Mouse (Mus musculus) MEL (cell line): Measurements from ENCODE around the gene Emc1. TPM values are rescaled to one million over a fixed set of nuclear protein-coding genes. Genes with fewer than 3 reads are reported as not detected.

Experiments used
- DNase-seq: peaks from one replicate; pipeline ENCODE4 v3.0.0; 2011; ENCODE audit warnings: low read depth, low spot score
- H3K27ac ChIP-seq: 2 replicates; pipeline ENCODE4 v1.5.1; 2012; ENCODE audit warnings: low read depth, mild to moderate bottlenecking, control low read depth, low read length, moderate library complexity; ENCODE audit not compliant: control insufficient read depth
- H3K27me3 ChIP-seq, 2 experiments: fragments of 150-350 bp in 1 of 2; sonication (generic) in 1 of 2; 2 replicates each; pipeline ENCODE4 v1.6.1; 2012; ENCODE audit warnings: low read length in 2 of 2, mild to moderate bottlenecking in 2 of 2, improper control_type of control experiment in 1 of 2, moderate library complexity in 1 of 2; ENCODE audit not compliant: insufficient read depth in 2 of 2, control insufficient read depth in 1 of 2
- H3K36me3 ChIP-seq, 2 experiments: 2 replicates each; pipeline ENCODE4 v1.6.1; 2012 to 2014; ENCODE audit warnings: low read length in 2 of 2, improper control_type of control experiment in 1 of 2, inconsistent platforms in 1 of 2, mild to moderate bottlenecking in 1 of 2; ENCODE audit not compliant: insufficient read depth in 2 of 2, control insufficient read depth in 1 of 2
- H3K4me1 ChIP-seq, 2 experiments: fragments of 150-350 bp in 1 of 2; sonication (generic) in 1 of 2; 2 replicates each; pipeline ENCODE4 v1.6.1; 2012; ENCODE audit warnings: low read length in 2 of 2, improper control_type of control experiment in 1 of 2, mild to moderate bottlenecking in 1 of 2; ENCODE audit not compliant: insufficient read depth in 2 of 2, control insufficient read depth in 1 of 2
- H3K4me3 ChIP-seq, 2 experiments: fragments of 150-350 bp in 1 of 2; sonication (generic) in 1 of 2; 2 replicates each; pipeline ENCODE4 v1.5.1; 2012; ENCODE audit warnings: low read depth in 2 of 2, low read length in 2 of 2, mild to moderate bottlenecking in 2 of 2, moderate library complexity in 2 of 2, control low read depth in 1 of 2, improper control_type of control experiment in 1 of 2; ENCODE audit not compliant: control insufficient read depth in 1 of 2, insufficient read depth in 1 of 2
- H3K79me2 ChIP-seq: 2 replicates; pipeline ENCODE4 v1.6.1; 2012; ENCODE audit warnings: mild to moderate bottlenecking, low read length, moderate library complexity; ENCODE audit not compliant: control insufficient read depth, poor library complexity, insufficient read depth
- H3K9ac ChIP-seq: 2 replicates; pipeline ENCODE4 v1.6.1; 2012; ENCODE audit warnings: low read depth, mild to moderate bottlenecking, control low read depth, low read length, moderate library complexity; ENCODE audit not compliant: control insufficient read depth, poor library complexity, severe bottlenecking
- H3K9me3 ChIP-seq: fragments of 150-350 bp; sonication (generic); replicated peaks from 2 replicates; pipeline ENCODE4 v1.6.1; 2012; ENCODE audit warnings: mild to moderate bottlenecking, low read length, improper control_type of control experiment, moderate library complexity; ENCODE audit not compliant: insufficient read depth
- BHLHE40 ChIP-seq: IDR thresholded peaks from 2 replicates; pipeline ENCODE4 v1.6.1; 2012; ENCODE audit warnings: low read depth, mild to moderate bottlenecking, inconsistent platforms, low read length, improper control_type of control experiment, borderline replicate concordance
- CHD1 ChIP-seq: IDR thresholded peaks from 2 replicates; pipeline ENCODE4 v1.6.1; 2012; ENCODE audit warnings: low read depth, mild to moderate bottlenecking, inconsistent platforms, low read length, improper control_type of control experiment
- CHD2 ChIP-seq: IDR thresholded peaks from 2 replicates; pipeline ENCODE4 v1.6.1; 2011; ENCODE audit warnings: low read length, improper control_type of control experiment
- CTCF ChIP-seq, 3 experiments: IDR thresholded peaks in 2 of 3; conservative IDR thresholded peaks in 1 of 3; 2 replicates each; pipeline ENCODE4 v1.5.1; 2011 to 2012; ENCODE audit warnings: low read length in 3 of 3, low read depth in 2 of 3, mild to moderate bottlenecking in 2 of 3, improper control_type of control experiment in 1 of 3, inconsistent platforms in 1 of 3, mixed read lengths in 1 of 3, moderate library complexity in 1 of 3; ENCODE audit not compliant: control insufficient read depth in 1 of 3, insufficient read depth in 1 of 3, poor library complexity in 1 of 3, severe bottlenecking in 1 of 3
- E2F4 ChIP-seq: IDR thresholded peaks from 2 replicates; pipeline ENCODE4 v1.6.1; 2011; ENCODE audit warnings: low read depth, low read length, improper control_type of control experiment, borderline replicate concordance
- EP300 ChIP-seq, 2 experiments: IDR thresholded peaks; 2 replicates each; pipeline ENCODE4 v1.6.1; 2011; ENCODE audit warnings: improper control_type of control experiment in 2 of 2, low read length in 2 of 2, low read depth in 1 of 2, mild to moderate bottlenecking in 1 of 2
- ETS1 ChIP-seq: IDR thresholded peaks from 2 replicates; pipeline ENCODE4 v1.6.1; 2012; ENCODE audit warnings: low read depth, mild to moderate bottlenecking, inconsistent platforms, low read length, improper control_type of control experiment, moderate library complexity
- GABPA ChIP-seq: IDR thresholded peaks from 2 replicates; pipeline ENCODE4 v1.6.1; 2012; ENCODE audit warnings: low read depth, mild to moderate bottlenecking, inconsistent platforms, low read length, improper control_type of control experiment, moderate library complexity
- GATA1 ChIP-seq: IDR thresholded peaks from 2 replicates; pipeline ENCODE4 v1.6.1; 2011; ENCODE audit warnings: low read depth, low read length, improper control_type of control experiment
- HCFC1 ChIP-seq: IDR thresholded peaks from 2 replicates; pipeline ENCODE4 v1.6.1; 2012; ENCODE audit warnings: low read depth, mild to moderate bottlenecking, inconsistent platforms, low read length, improper control_type of control experiment, moderate library complexity
- JUND ChIP-seq: IDR thresholded peaks from 2 replicates; pipeline ENCODE4 v1.6.1; 2011; ENCODE audit warnings: low read depth, mild to moderate bottlenecking, improper control_type of control experiment, low read length
- KAT2A ChIP-seq: conservative IDR thresholded peaks from 2 replicates; pipeline ENCODE4 v1.6.1; 2012; ENCODE audit warnings: low read depth, low read length, improper control_type of control experiment, inconsistent platforms
- MAFK ChIP-seq: IDR thresholded peaks from 2 replicates; pipeline ENCODE4 v1.6.1; 2011; ENCODE audit warnings: low read depth, mild to moderate bottlenecking, low read length, improper control_type of control experiment, borderline replicate concordance
- MAX ChIP-seq: IDR thresholded peaks from 2 replicates; pipeline ENCODE4 v1.6.1; 2011; ENCODE audit warnings: low read length, improper control_type of control experiment
- MAZ ChIP-seq: IDR thresholded peaks from 2 replicates; pipeline ENCODE4 v1.6.1; 2012; ENCODE audit warnings: low read depth, mild to moderate bottlenecking, inconsistent platforms, low read length, improper control_type of control experiment
- MEF2A ChIP-seq: IDR thresholded peaks from 2 replicates; pipeline ENCODE4 v1.6.1; 2014; ENCODE audit warnings: low read depth, mild to moderate bottlenecking, inconsistent platforms, low read length, improper control_type of control experiment; ENCODE audit not compliant: poor library complexity, insufficient replicate concordance, severe bottlenecking; ENCODE audit errors: extremely low read depth
- MXI1 ChIP-seq: IDR thresholded peaks from 2 replicates; pipeline ENCODE4 v1.6.1; 2011; ENCODE audit warnings: mild to moderate bottlenecking, low read depth, low read length, improper control_type of control experiment
- MYC ChIP-seq: IDR thresholded peaks from 2 replicates; pipeline ENCODE4 v1.6.1; 2011; ENCODE audit warnings: low read depth, mild to moderate bottlenecking, low read length, improper control_type of control experiment, moderate library complexity
- NELFE ChIP-seq: IDR thresholded peaks from 2 replicates; pipeline ENCODE4 v1.6.1; 2011; ENCODE audit warnings: low read depth, low read length, improper control_type of control experiment
- NRF1 ChIP-seq: IDR thresholded peaks from 2 replicates; pipeline ENCODE4 v1.6.1; 2014; ENCODE audit warnings: low read depth, mild to moderate bottlenecking, inconsistent platforms, low read length, improper control_type of control experiment, moderate library complexity; ENCODE audit not compliant: poor library complexity, insufficient read depth, severe bottlenecking
- POLR2A ChIP-seq, 2 experiments: IDR thresholded peaks; 2 replicates each; pipeline ENCODE4 v1.6.1; 2011 to 2012; ENCODE audit warnings: low read length in 2 of 2, mild to moderate bottlenecking in 2 of 2, control low read depth in 1 of 2, improper control_type of control experiment in 1 of 2, low read depth in 1 of 2, moderate library complexity in 1 of 2; ENCODE audit not compliant: control insufficient read depth in 1 of 2, insufficient read depth in 1 of 2, poor library complexity in 1 of 2
- POLR2AphosphoS2 ChIP-seq: IDR thresholded peaks from 2 replicates; pipeline ENCODE4 v1.6.1; 2011; ENCODE audit warnings: low read length, improper control_type of control experiment
- POLR2AphosphoS5 ChIP-seq: IDR thresholded peaks from 2 replicates; pipeline ENCODE4 v1.6.1; 2012; ENCODE audit warnings: low read depth, borderline replicate concordance, mild to moderate bottlenecking, inconsistent platforms, low read length, moderate library complexity, mixed read lengths
- RCOR1 ChIP-seq: IDR thresholded peaks from 2 replicates; pipeline ENCODE4 v1.6.1; 2012; ENCODE audit warnings: low read depth, mild to moderate bottlenecking, inconsistent platforms, low read length, improper control_type of control experiment
- SIN3A ChIP-seq: IDR thresholded peaks from 2 replicates; pipeline ENCODE4 v1.6.1; 2012; ENCODE audit warnings: low read length, improper control_type of control experiment, inconsistent platforms
- SMC3 ChIP-seq: IDR thresholded peaks from 2 replicates; pipeline ENCODE4 v1.6.1; 2011; ENCODE audit warnings: low read depth, low read length, improper control_type of control experiment
- TAL1 ChIP-seq: IDR thresholded peaks from 2 replicates; pipeline ENCODE4 v1.6.1; 2012; ENCODE audit warnings: mild to moderate bottlenecking, inconsistent platforms, low read length, moderate library complexity, mixed read lengths
- TBP ChIP-seq: IDR thresholded peaks from 2 replicates; pipeline ENCODE4 v1.8.0; 2011; ENCODE audit warnings: low read depth, low read length, improper control_type of control experiment
- TCF12 ChIP-seq: IDR thresholded peaks from 2 replicates; pipeline ENCODE4 v1.6.1; 2014; ENCODE audit warnings: low read depth, mild to moderate bottlenecking, inconsistent platforms, low read length, improper control_type of control experiment, moderate library complexity
- UBTF ChIP-seq: IDR thresholded peaks from 2 replicates; pipeline ENCODE4 v1.6.1; 2012; ENCODE audit warnings: low read depth, mild to moderate bottlenecking, inconsistent platforms, low read length, improper control_type of control experiment, moderate library complexity, borderline replicate concordance; ENCODE audit not compliant: insufficient read depth
- USF1 ChIP-seq: IDR thresholded peaks from 2 replicates; pipeline ENCODE4 v1.6.1; 2014; ENCODE audit warnings: low read depth, mild to moderate bottlenecking, inconsistent platforms, low read length, improper control_type of control experiment, moderate library complexity
- USF2 ChIP-seq, 2 experiments: IDR thresholded peaks; 2 replicates each; pipeline ENCODE4 v1.6.1; 2011 to 2012; ENCODE audit warnings: improper control_type of control experiment in 2 of 2, low read length in 2 of 2, borderline replicate concordance in 1 of 2, inconsistent platforms in 1 of 2, low read depth in 1 of 2, mild to moderate bottlenecking in 1 of 2; ENCODE audit not compliant: insufficient read depth in 1 of 2
- ZC3H11A ChIP-seq: IDR thresholded peaks from 2 replicates; pipeline ENCODE4 v1.6.1; 2012; ENCODE audit warnings: low read depth, mild to moderate bottlenecking, inconsistent platforms, low read length, improper control_type of control experiment
- ZMIZ1 ChIP-seq: IDR thresholded peaks from 2 replicates; pipeline ENCODE4 v1.6.1; 2012; ENCODE audit warnings: low read depth, mild to moderate bottlenecking, inconsistent platforms, low read length, improper control_type of control experiment, moderate library complexity
- ZNF384 ChIP-seq: IDR thresholded peaks from 2 replicates; pipeline ENCODE4 v1.6.1; 2012; ENCODE audit warnings: low read depth, mild to moderate bottlenecking, inconsistent platforms, low read length, improper control_type of control experiment
- polyA plus RNA-seq, 2 experiments: library from polyadenylated mRNA; stranded (reverse) in 1 of 2; unstranded in 1 of 2; fragments of >175 nt in 1 of 2; fragments of >200 nt in 1 of 2; gene quantifications; 2 replicates each; pipeline versions ENCODE4 v1.2.1 to v1.2.4; 2012; ENCODE audit warnings: low replicate concordance in 2 of 2, low read depth in 1 of 2; ENCODE audit not compliant: insufficient read length in 2 of 2, insufficient read depth in 1 of 2, missing spikeins in 1 of 2
- total RNA-seq: library from RNA; depleted of rRNA; stranded (reverse); fragments of 300-350 nt; gene quantifications from 2 replicates; pipeline ENCODE4 v1.2.3, GENCODE M21; 2012; rRNA removed

The Emc1 gene
- total RNA-seq (40.1 and 50.4 TPM in 2 replicates), polyA plus RNA-seq (10 to 100 TPM in 1 of 2 experiments, not detected in 1; 17.3 TPM)

DNA sequence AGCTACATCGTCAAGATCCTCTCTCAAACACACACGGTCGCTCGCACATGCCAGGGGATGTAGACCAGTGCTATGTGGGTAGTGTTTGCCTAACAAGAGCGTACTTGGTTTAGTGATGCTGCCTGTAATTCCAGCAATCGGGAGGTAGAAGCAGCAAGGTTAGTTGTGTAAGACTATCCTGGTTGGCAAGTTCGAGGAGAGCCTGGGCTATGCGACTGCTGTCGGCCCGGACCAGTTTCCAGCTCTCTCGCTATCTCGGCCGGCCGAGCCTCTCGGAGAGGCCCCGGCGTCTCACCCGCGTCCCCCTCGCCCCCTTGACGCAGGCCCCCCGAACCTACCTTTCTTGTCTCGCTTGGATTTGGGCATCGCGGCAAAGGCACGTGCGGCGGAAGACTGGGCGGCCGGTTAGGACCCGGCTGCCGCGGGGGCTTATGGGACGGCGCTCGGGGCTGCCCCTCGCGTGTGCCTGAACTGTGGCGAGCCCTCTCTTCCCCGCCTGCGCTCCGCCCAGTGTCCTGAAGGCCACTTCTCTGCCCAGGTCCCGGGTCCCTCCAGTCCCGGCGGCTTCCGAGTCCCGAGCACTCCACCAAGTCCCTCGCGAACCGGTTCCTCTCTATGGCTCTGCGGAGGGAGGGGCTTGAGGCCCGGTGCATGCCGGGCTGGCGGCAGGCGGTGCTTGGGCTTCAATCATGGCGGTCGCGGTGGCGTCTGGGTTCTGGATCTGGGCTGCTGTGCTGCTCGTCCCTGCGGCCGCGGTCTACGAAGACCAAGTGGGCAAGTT is at the start of gene Emc1, which contains the start of the genes Mrto4 and Ubr4:
TSS of gene Emc1 (plus strand) at position 657 of the 781 bp plus-strand sequence.
TSS of gene Mrto4 (minus strand) at position 646 of the 781 bp plus-strand sequence.
TSS of gene Ubr4 (plus strand) at position 679 of the 781 bp plus-strand sequence.
- Histone ChIP-seq H3K4me3 (peak within 1 kb of the TSS; percentile 97 to 99), H3K79me2 (peaks cover 39% of the 10 kb centered on the region), H3K27me3 (no peaks in the 10 kb centered on the region), H3K36me3 (peaks cover 3 to 9% of the 10 kb centered on the region in 2 experiments; a peak in 3 of 4 replicates), H3K4me1 (0 out of 4 replicates have a peak, but pooled peaks cover 0 to 11% of the 10 kb centered on the region in 2 experiments), H3K9me3 (no peaks in the 10 kb centered on the region), H3K27ac (peak within 1 kb of the TSS; percentile 88), H3K9ac (peak within 1 kb of the TSS; percentile 96)
- DNase-seq = peak; percentile 89
- no peak for TF ChIP-seq TAL1
- 0 out of 2 replicates have a peak, but pooled peaks have one; percentile 10 for TF ChIP-seq ETS1
- TF ChIP-seq ZC3H11A = no peak
- no peak for TF ChIP-seq JUND
- peak; percentile 85 for TF ChIP-seq HCFC1
- TF ChIP-seq E2F4 = no peak
- TF ChIP-seq TCF12 = peak; percentile 58
- no peak for TF ChIP-seq CHD1
- TF ChIP-seq POLR2AphosphoS2 = peak; percentile 78
- TF ChIP-seq SIN3A = peak; percentile 91
- peak; percentile 81 for TF ChIP-seq TBP
- TF ChIP-seq SMC3 = no peak
- no peak; the same call in 1 of the 2 replicates for TF ChIP-seq NRF1
- no peak for TF ChIP-seq CTCF (IDR thresholded peaks at IDR 0.05 in 2 of 3, conservative IDR thresholded peaks at IDR 0.05 in 1 of 3; ENCODE audit: control insufficient read depth in 1 of 3, insufficient read depth in 1 of 3, low read depth in 2 of 3, low read length in 3 of 3, poor library complexity in 1 of 3, severe bottlenecking in 1 of 3)
- peak; percentile 60; the same call in 1 of the 2 replicates for TF ChIP-seq KAT2A
- peak; percentile 91 for TF ChIP-seq MAX
- no peak for TF ChIP-seq USF2 (IDR thresholded peaks at IDR 0.05; ENCODE audit: borderline replicate concordance in 1 of 2, insufficient read depth in 1 of 2, low read depth in 1 of 2, low read length in 2 of 2)
- no peak for TF ChIP-seq CHD2
- TF ChIP-seq ZNF384 = no peak
- no peak for TF ChIP-seq UBTF
- peak; percentile 93 for TF ChIP-seq NELFE
- TF ChIP-seq MAFK = no peak
- TF ChIP-seq MEF2A = no peak
- peak; percentile 81 for TF ChIP-seq ZMIZ1
- peak; percentile 78 to 94 for TF ChIP-seq POLR2A (IDR thresholded peaks at IDR 0.05; ENCODE audit: control insufficient read depth in 1 of 2, insufficient read depth in 1 of 2, low read depth in 1 of 2, low read length in 2 of 2, poor library complexity in 1 of 2)
- peak; percentile 98 for TF ChIP-seq MXI1
- no peak for TF ChIP-seq POLR2AphosphoS5
- TF ChIP-seq USF1 = peak; percentile 65
- peak; percentile 92 for TF ChIP-seq BHLHE40
- no peak for TF ChIP-seq GATA1
- TF ChIP-seq MYC = peak; percentile 86
- no peak for TF ChIP-seq GABPA
- TF ChIP-seq RCOR1 = no peak
- no peak for TF ChIP-seq EP300 (IDR thresholded peaks at IDR 0.05; ENCODE audit: low read depth in 1 of 2, low read length in 2 of 2)
- peak; percentile 59 for TF ChIP-seq MAZ
